Mouse (Mus musculus) gastrocnemius, adult 18-20 months (tissue): ENCODE data around the gene Ppp1ca. TPM values are rescaled to one million over a fixed set of nuclear protein-coding genes. Genes with fewer than 3 reads are reported as not detected.

ENCODE experiments used
- DNase-seq: peaks from one replicate; pipeline ENCODE4 v3.0.0; 2021; ENCODE audit warnings: low spot score
- total RNA-seq, 2 experiments: library from RNA; stranded (reverse); gene quantifications; 2 replicates each; pipeline ENCODE4 v1.2.3; 2021

The Ppp1ca gene
- total RNA-seq, 2 experiments from 2014 or later, result 200 to 201 TPM

- no peak for DNase-seq
Measured at GRCm38 (mm10) chr19:4211891-4212588, 20.2 kb downstream of the Ppp1ca start.

- DNase-seq, result no peak
Measured at GRCm38 (mm10) chr19:4213524-4213974, 21.7 kb downstream of the Ppp1ca start.

DNA sequence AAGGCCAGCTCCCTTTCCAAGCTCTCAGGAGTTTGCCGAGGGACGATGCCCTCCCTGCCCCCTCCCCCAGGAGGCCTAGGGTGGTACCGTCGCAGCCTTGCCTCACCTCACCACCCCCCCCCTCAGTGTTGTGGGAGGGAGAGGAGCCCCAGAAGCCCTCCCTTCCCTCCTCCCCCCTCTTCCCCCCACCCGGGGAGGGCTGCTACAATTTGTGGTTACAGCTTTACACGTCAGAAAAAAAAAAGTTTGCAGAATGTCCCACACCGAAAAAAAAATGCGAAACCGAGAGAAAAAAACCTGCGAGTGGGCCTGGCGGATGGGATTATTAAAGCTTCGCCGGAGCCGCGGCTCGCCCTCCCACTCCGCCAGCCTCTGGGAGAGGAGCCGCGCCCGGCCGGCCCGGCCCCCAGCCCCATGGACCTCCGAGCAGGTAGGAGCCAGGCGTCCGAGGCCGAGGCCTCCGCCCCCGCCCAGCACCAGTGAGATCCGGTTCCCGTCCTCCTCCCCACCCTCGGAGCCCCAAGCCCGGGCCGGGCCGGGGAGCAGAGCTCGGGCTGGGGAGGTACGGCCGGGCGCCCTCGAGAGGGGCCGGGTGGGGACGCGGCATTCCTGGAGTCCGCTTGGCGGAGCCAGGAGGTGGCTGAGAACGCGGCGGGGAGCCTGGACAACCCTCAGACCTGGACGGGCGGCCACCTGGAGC is 22.4 kb downstream of the Ppp1ca start, which contains the start of the genes Clcf1 and AC109138.7:
Clcf1 (plus strand) TSS at position 168 of the 700 bp plus-strand sequence.
AC109138.7 (plus strand) TSS at position 287 of the 700 bp plus-strand sequence.
- no peak for DNase-seq

GRCm38 (mm10) chr19:4214771-4215450 is 23.0 kb downstream of the Ppp1ca start:
- no peak for DNase-seq

- no peak for DNase-seq
Measured at GRCm38 (mm10) chr19:4215451-4215840, 23.6 kb downstream of the Ppp1ca start.

GRCm38 (mm10) chr19:4216041-4216685 is 24.3 kb downstream of the Ppp1ca start:
- DNase-seq, result no peak

DNA sequence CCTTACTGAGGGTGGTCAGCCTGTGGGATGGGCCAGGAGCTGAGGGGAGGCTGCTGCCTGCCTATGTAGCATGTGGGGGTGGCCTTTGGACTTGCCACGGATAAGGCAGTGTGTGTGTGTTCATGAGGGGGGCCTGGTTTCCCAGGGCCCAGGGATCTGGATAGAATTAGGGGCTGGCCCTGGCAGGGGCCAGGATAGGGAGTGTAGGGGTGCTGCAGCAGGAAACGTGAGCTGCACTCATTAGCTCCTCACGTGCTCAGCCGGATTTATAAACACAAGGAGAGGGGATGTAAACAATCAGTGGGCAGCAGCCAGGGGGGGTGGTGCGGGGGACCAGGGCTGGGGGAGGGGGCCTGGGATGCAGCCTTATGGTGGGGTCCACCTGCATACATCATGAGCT is 25.3 kb downstream of the Ppp1ca start:
- no peak for DNase-seq

DNA sequence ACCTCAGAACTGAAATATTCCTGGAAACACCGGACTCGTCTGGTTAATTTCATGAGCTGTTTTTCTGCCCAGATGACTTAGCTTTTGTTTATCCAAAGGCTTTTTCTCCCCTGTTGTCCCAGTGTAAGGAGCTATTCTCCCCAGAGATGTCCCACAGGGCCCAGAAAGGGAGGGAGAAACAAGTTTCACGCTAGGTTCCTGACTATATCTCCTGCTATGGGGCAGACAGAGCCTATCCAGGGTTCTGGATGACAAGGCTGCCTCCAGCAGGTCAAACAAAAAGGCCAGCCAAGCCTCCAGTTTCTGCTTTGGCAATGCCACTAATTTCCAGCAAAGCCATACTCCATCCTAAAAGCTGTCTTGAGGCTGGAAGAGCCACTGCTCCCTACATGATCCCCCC is 26.0 kb downstream of the Ppp1ca start:
- DNase-seq, result no peak

DNA sequence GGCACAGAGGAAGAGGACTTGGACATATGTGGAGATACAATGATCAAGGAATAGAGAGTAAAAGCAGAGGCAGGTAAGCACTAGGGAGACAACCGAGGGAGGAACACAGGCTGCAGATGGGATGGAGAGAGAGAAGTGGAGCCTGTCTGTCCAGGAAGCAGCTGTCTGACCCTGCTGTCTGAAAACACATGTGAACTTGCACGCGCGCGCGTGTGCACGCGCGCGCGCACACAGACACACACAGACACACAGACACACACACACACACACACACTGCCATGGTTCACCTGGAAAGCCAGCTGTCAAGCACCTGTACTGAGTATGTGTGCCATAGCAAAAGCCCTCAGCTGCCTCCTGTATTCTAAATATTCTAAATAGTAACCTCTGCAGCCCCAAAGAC is 26.4 kb downstream of the Ppp1ca start:
- DNase-seq, result no peak

DNA sequence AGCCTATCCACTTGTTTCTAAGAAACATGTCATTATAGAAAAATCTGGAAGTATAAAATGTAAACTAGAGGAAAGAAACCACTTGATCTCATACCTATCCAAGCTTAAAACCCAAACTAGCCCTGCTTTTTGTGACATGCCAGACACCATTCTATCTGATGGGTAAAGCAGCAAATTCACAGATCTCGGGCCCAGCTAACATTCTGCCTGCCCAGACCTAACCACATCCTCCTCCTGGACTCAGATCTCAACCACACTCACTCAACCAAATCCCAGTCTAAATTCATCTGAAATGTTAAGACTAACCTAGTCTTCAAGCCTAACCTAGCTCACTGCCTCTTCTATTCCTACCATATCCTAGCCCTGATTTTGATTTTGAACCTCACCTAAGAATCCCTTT is 26.9 kb downstream of the Ppp1ca start:
- DNase-seq, result no peak

GRCm38 (mm10) chr19:4219943-4220342 is 28.1 kb downstream of the Ppp1ca start:
- DNase-seq, result no peak

DNA sequence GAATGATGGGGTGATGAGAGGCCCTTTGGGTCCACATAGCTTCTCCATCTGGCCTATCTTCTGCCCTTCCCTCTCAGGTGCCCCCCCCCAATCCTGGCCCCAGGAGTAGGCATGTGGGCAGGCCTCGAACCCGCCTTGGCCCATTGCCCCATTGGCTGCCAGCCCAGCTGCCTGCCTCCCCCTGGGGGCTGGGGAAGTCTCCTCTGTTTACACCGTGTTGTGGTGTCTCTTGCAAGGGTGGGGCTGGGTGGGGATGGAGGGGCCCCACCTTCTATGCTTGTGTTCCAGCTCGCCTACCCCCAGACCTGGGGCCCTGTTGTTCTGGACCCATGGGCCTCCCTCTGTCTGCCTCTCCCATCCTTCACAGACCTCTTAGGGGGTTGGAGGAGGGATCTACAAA is 28.6 kb downstream of the Ppp1ca start:
- DNase-seq, result no peak

- DNase-seq, result no peak
Measured at GRCm38 (mm10) chr19:4220957-4221743, 29.3 kb downstream of the Ppp1ca start.

DNA sequence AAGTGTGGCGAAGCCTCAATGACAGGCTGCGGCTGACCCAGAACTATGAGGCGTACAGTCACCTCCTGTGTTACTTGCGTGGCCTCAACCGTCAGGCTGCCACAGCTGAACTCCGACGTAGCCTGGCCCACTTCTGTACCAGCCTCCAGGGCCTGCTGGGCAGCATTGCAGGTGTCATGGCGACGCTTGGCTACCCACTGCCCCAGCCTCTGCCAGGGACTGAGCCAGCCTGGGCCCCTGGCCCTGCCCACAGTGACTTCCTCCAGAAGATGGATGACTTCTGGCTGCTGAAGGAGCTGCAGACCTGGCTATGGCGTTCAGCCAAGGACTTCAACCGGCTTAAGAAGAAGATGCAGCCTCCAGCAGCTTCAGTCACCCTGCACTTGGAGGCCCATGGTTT is 30.3 kb downstream of the Ppp1ca start:
- no peak for DNase-seq

GRCm38 (mm10) chr19:4226779-4227178 is 34.9 kb downstream of the Ppp1ca start:
- no peak for DNase-seq

DNA sequence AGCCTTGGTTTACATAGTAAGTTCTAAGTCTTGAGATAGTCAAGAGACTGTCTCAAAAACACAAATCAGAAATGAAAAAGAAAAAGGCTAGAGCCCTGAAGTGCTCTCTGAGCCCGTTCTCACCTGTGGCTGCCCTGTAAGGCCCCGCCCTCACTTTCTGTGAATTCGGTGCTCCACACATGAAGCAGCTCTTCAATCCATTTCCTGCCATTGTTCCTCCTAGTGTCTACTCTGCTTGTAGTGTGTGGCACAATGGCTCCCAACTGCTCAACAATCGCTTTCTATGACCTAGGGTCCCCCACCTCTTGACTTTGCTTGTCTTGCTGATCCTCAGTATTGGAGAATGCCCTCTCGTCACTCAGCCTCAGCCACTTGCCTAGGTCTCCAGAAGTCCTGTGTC is 35.6 kb downstream of the Ppp1ca start:
- DNase-seq, result no peak

DNA sequence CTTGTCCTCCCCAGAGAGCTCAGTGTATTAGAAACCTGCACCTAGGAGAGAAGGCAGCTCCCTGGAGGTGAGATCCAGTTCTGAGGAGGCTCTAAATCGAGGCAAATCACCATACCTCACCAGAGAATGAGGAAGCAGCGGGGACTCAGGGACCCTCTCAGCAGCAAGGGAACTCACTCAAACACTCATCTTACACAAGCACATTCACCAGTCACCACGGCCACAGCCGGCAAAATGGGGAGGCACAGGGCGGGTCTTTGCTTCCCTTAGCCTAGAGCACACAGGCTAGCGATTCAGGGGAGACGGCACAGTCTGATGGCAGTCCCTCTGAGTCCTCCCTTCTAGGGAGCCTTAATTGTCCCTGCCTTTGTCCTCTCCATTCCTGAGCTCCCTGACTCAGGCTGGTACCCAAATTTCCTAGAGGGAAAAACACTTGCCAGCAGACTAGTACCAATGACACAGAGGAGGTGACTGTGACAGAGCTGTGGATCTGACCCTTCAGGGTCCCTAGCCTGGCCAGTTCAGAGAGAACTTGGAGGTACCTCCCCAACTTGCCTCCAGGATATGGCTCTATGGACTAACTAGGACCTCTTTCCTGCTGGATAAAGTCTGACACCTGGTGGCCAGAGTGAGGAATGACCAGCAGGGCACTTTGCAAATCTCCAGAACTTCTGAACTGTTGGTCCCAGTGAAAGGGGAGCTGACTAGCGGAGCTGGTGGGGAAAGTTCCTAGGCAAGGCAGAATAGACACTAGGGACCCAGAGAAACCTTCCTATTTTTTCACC is 36.2 kb downstream of the Ppp1ca start:
- DNase-seq, result peak; percentile 87

GRCm38 (mm10) chr19:4228891-4229290 is 37.0 kb downstream of the Ppp1ca start:
- DNase-seq, result no peak

- DNase-seq, result no peak
Measured at GRCm38 (mm10) chr19:4229451-4230076, 37.7 kb downstream of the Ppp1ca start.

DNA sequence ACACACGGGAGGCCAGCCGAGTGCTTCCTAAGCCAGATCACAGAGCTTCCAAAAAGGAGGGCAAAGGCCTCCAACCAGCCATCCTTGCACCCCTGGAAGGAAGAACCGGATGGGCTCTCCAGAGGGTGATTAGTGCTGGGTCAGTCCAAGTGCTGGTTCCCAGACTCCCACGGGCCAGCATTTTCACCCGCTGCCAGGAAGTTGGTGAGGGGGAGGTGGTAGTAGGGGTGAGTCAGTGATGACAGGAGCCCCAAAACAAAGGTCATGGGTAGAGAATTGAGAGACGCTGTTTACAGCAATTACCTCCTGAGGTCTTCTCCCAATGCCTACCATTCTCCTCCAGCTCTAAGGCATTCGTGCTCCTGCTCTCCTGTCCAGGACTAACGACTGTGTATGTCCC is 38.5 kb downstream of the Ppp1ca start:
- DNase-seq, result no peak
